Mouse (Mus musculus) right cerebral cortex, postnatal 10 days (tissue): ENCODE data around the gene Hoxd1.

Source experiments
- DNase-seq, 2 experiments: peaks; one replicate each; pipeline ENCODE4 v3.0.0; 2021; ENCODE audit warnings: low spot score in 2 of 2

Gene Hoxd1

GRCm38 (mm10) chr2:74762522-74763244 is at the start of gene Hoxd1:
Gene Hoxd1, plus strand, starts transcription at chr2:74762980.
- DNase-seq: no peak

DNA sequence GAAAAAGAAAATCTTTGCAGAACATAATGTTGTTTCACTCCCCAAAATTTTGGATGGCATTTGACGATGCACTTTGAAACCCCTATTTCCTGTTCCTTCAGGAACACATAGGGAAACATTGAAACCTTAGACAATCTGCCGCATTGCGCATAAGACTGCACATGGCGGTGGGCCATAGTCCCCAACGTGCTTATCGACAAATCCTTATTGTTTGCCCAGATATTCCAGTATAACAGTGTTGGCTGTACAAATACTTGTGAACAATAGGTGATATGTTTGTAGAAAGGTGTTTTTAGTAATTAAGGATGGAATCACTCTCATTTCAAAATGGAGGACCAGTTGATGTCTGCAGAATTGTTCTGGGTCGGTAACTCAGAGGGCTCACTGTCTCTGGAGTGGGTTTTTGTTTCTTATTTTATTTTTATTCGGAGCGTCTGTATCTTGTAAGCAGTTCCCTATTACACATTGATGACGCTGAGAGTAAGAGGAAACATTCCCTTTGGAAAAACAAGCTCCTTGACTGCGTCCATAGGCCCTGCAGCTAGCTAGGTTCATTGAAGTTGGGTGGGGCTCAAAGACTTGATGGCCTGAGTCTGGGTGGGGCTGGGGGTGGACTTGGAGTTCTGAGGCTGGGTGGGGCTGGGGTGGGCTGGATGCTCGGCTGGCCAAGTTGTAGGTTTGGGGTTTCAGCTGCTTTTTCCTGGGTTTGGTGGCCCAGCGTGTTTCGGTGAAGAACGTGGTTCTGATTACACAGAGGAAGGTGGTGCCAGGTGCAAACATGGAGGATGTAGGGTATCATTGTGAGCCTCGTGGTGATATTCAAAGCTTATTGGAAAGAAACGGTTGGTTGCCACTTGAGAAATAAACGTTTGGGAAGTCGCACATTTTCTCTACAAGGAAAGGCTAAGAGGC is 49.3 kb upstream of the Hoxd1 start:
- DNase-seq: no peak

- DNase-seq: no peak
These were observed 48.5 kb upstream of the Hoxd1 start for GRCm38 (mm10) chr2:74714156-74714789.

DNA sequence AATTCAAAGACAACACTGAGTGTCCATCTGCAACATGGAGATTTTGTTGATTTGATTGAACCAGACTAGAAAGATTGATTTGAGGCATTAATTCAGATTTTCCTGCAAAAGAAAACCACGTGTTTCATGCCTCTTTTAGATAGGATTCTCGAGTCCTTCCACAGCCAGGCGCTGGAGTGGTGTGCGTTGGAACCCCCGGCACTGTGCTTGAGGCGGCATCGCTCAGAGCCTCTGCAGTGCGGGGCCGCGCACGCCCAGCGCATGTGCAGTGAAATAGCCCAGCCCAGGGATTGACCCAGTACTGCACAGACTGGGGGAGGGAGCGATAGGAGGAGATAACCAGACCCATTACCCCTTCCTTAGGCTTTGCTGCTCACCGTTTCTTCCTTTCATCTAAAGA is 47.9 kb upstream of the Hoxd1 start:
- DNase-seq: no peak

DNA sequence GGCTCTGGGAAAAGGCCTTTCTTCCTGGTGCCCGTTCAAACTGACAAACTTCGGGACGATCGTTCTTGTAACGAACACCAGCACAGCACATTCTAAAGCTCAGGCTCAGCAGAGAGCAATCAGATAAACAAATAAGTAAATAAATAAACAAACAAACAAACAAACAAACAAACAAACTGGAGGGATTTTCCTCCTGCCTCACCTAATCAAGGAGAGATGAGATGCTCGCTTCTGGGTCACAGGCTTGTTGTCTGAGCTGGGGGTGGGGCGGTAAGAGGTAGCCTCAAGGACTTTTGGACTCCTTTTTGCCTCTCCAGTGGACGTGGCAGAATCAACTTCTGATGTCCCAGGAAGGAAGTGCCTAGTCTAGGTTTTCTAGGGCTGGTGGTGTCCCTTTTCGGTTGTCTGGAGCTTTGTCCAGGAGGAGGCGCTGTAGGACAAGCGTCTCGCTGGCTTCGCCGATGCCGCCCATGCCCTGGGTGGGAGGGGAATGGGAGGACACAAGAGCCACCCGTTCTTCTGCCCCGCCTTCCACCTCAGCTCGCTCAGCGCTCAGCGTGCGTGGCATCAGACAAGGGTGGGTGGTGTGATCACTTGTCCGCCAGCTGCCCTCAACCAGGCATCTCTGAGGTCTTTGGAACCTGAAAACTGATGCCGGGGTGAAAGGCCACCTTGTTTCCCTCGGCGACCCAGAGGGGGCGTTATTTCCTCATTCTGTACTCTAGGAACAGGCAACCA is 47.1 kb upstream of the Hoxd1 start:
- peak; percentile 68 to 84 for DNase-seq

GRCm38 (mm10) chr2:74720384-74720783 is 42.4 kb upstream of the Hoxd1 start:
- DNase-seq: no peak

- DNase-seq: no peak
These were observed 41.8 kb upstream of the Hoxd1 start for GRCm38 (mm10) chr2:74720955-74721491.

- no peak for DNase-seq
These were observed 40.9 kb upstream of the Hoxd1 start for GRCm38 (mm10) chr2:74721882-74722281.

DNA sequence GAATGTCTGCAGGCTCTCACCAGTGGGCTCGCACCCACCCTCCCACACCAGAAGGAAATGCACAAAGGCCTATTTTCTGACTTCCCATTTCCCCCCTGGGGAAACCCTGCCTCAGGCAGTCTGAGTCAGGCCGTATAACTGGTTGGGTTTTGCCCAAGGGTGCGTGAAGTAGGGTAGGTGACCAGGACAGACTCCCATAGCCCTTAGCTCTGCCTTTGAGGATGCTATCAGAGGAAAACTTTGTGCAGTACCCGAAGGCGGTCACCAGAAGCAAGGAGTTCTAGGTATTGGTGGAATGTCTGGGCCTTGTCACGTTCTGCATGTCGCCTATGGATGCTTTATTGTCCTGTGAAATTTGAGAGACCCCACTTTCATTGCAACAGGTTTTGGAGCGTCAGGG is 39.8 kb upstream of the Hoxd1 start:
- no peak for DNase-seq

DNA sequence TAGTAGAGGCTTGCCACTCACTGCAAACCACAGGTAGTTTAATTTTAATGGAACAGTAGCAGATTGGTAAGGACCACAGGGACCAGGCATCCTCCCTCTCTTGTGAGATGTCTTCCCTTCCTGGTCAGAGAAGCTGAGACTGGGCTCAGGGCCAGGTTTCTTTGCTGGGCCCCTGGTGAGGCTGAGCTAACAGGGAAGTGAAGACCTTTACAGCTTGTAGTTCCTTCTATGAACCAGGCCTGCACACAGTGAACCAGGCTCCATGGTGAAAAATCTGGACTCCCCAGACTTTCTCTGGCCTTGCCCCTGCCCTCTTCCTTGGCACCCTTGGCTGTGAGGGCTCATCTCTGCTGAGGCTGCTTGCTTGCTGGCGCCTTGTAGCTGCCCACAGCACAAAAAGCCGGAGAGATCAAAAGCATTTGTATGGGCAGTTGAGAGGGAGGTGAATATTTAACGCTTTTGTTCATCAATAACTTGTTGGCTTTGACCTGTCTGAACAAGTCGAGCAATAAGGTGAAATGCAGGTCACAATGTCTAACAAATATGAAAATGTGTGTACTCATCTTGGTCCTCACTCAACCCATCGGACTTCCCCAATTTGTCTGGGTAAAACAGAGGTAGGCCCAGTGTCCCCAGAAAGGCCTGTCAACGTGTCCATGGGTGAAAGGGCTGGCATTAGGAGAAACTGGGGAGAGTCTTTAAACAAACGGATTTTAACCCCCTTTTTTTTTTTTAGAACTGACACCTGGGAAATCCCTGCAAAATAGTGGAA is 38.4 kb upstream of the Hoxd1 start:
- no peak for DNase-seq

- no peak for DNase-seq
These were observed 37.6 kb upstream of the Hoxd1 start for GRCm38 (mm10) chr2:74725171-74725570.

DNA sequence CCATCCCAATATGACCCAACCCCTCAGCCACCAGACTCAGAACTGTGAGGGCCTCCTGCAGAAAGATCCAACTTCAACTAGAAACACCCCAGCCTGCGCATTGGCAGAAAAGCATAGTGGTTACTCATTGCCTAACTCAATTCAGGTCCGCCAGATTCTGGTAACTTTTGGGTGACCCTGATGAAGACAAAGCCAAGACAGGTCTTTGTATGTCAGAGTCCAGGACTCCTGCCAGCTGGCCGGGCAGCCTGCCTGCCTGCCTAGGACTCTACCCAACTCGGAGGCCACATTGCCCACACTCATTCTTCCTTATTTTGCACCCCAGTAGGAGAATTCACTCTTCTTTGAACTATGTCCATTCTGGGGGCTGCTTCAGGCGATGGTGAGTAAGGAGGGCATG is 36.2 kb upstream of the Hoxd1 start, which contains the start of gene Gm28230:
Gene Gm28230, plus strand, starts transcription at position 178 of the 400 bp plus-strand sequence.
- no peak for DNase-seq

DNA sequence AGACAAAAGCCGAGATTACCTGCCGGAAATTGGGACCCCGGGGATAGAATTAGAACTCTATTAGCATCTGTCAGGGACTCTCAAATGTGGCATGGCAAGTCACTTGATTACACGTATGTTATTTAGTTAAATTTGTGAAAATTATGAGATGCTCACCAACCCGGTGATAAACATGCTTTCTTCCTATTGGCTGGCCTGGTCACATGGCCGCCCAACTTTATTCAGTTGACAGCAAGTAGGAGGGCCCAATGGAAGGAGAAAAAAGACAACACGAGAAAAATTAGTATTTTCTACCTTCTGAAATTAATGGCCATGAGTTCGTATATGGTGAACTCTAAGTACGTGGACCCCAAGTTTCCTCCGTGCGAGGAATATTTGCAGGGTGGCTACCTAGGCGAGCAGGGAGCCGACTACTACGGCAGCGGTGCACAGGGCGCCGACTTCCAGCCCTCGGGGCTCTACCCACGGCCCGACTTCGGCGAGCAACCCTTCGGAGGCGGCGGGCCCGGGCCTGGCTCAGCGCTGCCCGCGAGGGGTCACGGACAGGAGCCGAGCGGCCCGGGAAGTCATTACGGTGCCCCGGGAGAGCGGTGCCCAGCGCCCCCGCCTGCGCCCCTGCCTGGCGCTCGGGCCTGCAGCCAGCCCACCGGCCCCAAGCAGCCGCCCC is 35.7 kb upstream of the Hoxd1 start:
- DNase-seq: no peak

GRCm38 (mm10) chr2:74727640-74728302 is 35.0 kb upstream of the Hoxd1 start:
- no peak for DNase-seq

DNA sequence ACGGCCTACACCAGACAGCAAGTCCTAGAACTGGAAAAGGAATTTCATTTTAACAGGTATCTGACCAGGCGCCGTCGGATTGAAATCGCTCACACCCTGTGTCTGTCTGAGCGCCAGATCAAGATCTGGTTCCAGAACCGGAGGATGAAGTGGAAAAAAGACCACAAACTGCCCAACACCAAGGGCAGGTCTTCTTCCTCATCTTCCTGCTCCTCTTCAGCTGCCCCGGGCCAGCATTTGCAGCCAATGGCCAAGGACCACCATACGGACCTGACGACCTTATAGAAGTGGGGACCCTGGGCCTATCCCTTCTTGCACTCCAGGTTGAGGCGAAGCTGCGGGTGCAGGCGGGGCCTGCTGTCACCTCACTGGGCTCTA is 34.5 kb upstream of the Hoxd1 start:
- no peak for DNase-seq

DNA sequence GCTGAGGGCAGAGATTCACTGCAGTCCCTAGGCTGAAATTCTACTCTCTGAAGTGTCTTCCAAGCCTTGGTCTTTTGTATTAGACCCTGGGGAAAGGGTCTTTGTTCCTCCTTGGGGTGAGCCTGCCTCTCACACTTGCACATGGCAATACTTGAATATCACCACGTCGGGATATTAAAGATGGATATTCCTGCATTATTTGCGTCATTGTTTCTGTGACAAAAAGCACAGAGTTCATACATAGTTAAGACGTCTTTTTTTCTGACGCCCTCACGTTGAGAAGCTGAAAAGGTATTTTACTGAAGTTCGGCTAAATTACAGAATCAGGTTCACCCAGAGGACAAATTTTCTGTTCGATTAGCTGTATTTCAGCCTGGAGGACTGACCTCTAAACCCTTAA is 32.4 kb upstream of the Hoxd1 start:
- no peak for DNase-seq

GRCm38 (mm10) chr2:74731055-74731454 is 31.7 kb upstream of the Hoxd1 start:
- no peak for DNase-seq

- no peak for DNase-seq
These were observed 30.8 kb upstream of the Hoxd1 start for GRCm38 (mm10) chr2:74731799-74732512.
